Mouse (Mus musculus) embryo, embryonic 10.5 days (tissue): Measurements from ENCODE around the gene Fntb.
"Not testable (repeated sequence)": the region's sequence is repeated elsewhere in the genome, so short reads cannot be mapped to it uniquely, and the experiment has no call there.

Source experiments
- DNase-seq: peaks from one replicate; pipeline ENCODE4 v3.0.0-alpha.2; 2015; ENCODE audit warnings: low spot score

Fntb gene

DNA sequence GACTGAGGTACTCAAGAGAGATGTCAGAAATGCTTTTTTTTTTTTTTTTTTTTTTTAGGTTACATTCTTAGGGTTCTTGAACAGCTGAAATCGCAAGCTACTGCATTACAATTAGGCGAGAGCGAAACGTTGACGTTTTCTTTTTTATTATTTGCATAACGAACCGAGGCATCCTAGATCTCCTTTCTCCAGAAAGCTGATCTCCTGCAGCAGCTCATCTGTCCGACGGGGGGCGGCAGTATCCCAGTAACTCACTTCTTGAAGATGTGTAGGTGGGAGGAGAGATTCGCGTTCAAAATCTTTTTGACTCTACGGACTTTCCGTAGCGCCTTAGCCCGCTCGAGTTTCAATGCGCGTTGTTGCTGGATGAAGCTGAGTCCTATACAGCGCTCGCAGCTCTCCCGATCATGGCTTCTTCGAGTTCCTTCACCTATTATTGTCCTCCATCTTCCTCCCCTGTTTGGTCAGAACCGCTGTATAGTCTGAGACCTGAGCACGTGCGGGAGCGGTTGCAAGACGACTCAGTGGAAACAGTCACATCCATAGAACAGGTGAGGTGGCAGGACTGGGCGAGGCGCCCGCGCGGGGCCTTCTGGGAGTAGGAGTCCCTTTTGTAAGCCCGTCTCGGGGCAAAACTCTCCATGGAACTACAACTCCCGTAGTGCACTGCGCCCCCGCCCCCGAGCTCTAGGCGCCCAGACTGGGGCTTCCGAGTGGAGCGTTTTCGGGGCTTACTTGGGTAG is 71.9 kb downstream of the Fntb start:
- peak; percentile 98 for DNase-seq

DNA sequence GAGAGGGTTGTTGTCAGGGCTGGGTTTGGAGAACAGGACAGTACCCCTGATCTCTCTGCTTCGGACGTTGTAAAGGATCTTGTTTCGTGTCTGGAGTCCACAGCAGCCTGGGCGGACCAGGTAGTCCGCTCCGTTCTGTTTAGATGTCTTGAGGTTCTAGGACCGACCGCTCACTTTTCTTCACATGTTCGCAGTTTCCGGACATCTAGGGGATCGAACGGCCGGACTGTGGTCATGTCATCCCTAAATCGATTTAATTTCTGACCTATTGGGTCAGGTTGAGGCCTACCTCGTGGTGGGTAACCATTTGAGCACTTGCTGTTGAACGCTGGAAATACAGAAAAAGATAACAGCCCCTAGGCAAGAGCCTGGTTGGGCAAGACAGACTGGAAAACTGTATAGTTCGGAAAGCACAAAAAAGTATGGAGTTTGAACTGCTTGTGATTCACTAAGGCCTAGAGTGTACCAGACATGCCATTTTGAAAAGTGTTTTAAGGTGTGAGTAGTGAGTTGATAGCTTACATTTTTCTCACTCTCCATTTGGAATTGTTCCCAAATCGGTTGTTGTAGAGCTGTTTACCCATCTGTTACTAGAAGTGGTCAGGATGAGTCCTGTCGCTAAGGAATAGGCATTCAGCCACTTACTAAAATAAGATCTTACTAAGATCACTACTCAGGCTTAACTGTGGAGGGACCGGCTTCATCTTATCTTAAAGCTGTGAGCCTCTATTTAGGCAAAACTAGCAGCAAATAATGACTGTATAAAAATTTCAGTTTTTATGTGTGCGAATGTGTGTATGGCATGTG is 72.7 kb downstream of the Fntb start:
- DNase-seq: no peak

DNA sequence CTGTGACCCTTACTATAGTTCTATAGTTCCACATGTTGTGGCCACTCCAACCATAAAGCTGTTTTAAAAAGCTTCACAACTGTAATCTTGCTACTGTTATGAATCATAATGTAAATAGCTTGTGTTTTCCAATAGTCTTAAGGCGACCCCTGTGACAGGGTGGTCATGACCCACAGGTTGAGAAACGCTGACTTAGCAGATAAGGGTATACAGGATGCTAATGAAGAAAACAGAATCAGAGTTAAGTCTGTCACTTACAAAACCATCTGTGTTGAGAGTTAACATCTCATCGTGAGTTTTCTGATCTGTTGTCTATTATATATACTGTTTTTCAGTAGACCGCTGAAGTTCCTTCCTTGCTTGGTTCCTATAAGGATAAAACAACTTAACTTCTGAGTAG is 73.9 kb downstream of the Fntb start:
- no peak for DNase-seq

DNA sequence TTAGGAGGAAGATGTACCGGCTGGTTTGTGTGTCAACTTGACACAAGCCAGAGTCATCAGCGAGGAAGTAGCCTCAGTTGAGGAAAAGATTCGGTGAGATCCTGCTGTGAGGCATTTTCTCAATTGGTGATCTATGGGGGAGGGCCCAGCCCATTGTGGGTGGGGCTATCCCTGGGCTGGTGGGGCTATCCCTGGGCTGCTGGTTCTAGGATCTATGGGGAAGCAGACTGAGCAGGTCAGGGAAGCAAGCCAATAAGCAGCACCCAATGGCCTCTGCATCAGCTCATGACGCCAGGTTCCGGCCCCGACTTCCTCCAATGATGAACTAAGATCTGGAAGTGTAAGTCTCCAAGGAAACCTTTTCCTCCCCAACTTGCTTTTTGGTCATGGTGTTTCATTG is 74.7 kb downstream of the Fntb start:
- no peak for DNase-seq

DNA sequence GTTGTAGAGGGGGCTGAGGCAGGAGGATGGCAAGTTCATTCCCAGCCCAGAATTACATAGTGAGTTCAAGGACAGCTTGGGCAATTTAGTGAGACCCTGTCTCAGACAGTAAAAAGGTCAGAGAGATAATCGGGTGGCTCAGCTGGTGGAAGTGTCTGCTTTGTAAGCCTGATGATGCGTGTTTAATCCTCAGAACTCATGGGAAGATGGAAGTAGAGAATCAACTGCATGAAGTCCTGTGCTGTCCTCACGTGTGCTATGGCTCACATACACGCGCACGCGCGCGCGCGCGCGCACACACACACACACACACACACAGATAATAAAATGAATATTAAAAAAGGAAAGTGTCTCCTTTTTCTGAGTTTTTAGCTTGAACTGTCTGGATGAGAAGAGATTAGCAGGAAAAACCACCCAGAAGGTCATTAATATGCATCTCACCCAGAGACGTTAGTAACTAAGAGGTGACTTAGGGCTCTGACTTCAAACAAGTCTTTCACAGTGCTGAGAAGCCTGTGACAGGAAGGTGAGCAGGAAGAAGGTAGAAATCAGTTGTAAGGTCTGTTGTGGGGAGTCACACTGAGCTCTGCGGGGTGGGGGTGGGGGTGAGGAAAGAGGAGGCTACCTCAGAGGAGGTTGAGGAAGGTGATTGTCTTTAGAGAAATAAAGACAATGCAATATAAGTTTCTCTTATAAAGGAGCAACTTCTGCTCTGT is 79.1 kb downstream of the Fntb start:
- DNase-seq: no peak

DNA sequence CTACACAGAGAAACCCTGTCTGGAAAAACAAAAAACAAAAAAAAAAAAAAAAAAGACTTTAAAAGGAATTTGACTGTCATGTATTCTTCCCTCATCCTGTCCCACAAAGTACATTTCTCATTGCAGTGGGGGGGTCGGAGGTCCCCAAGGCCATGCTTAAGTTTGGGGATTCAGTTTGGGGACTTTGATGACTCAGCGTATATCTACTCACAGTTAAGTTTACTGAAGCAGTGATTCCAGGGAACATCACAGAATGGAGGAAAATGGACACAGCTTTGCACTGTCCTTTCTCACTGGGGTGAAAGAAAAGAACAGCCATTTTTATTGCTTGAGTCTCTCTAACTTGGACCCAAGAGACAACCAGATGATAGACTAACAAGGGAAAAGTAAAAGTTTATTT is 87.0 kb downstream of the Fntb start:
- no peak for DNase-seq

DNA sequence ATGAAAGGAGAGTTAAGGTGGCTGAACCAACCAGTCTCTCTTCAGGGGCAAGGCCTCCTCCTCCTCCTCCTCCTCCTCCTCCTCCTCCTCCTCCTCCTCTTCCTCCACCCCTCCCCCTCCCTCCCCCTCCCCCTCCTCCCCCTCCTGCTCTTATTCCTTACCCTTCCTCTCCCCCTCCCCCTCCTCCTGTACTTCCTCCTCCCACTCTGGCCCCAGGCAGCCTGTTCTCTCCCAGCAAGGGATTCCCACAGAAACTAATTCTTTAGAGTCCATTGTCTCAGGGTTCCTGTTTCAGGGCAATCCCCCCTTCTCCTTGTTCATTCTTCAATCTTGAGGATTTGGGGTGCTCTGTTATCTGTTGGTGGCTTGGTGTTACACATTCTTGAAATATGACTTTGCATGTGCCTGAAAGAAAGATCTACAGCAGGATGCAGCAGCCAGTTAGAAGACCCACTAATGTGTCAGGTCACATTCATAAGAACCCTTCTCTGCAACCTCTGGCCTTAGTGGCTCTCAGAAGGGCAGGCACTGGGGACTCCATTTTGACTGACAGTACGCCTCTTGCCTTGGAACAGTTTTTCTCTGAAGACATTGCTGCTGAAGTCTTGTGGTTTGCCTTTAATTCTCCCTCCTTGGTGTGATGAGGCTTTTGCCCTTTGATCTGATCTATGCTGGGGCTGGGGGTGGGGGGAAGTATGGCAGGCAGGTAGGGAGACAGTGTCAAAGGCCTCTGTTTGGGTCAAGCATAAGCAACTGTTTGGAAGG is 88.2 kb downstream of the Fntb start:
- DNase-seq: peak; percentile 33

DNA sequence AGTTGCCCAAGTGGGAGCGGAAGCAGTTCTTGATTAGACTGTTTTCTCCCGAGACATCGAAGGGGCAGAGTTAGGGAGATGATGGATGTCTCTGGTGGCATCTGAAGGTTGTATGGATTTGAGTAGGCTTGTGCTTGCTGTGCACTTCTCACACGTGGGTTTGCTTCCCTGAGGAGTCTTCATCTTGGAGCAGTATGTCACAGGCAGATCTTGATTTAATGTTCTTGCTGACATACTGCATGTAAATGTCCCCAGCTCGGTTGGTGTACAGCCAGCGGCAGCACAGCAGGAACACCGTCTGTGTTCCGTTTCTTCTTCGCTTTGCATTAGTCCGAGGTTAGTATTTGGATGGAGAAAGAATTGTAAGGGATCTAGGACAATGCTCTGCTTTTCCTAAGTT is 91.7 kb downstream of the Fntb start:
- no peak for DNase-seq

DNA sequence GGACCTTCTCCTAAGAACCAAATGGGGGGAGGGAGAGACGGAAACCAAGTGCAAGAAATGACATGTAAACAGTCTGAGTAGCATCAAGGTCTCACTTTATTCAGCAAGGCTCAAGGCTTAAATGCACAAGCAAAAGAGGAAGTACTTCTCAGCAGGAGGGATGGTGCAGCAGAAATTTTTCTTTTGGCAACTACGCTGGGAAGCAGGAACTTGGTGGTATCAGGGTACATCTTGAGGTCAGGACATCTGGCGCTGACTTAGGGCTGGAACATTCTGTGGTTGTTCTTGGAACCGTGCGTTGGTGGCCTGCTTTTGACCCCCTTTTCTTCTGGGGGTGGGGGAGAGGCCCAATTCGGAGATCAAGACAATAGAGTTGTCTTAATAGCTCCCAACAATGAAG is 93.4 kb downstream of the Fntb start:
- not testable (repeated sequence) for DNase-seq

DNA sequence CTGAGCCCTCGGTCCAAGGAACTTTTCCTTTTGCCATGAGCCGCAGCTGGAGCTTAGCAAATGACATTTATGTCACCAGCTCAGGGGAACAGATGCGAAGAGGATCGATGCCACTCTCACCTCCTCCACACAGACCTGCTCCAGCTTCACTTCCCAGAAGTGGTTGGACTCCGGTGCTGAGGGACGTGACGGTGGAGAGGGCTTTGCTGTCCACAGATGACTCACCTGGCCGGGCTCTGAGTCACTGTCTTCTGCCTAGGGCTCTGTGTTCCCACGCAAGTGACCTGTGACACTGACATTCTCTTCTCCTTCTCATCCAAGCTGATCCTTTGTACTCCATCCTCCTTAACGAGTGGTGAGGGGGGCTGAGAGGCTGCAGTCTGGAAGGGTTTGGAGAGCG is 98.3 kb downstream of the Fntb start:
- DNase-seq: no peak

DNA sequence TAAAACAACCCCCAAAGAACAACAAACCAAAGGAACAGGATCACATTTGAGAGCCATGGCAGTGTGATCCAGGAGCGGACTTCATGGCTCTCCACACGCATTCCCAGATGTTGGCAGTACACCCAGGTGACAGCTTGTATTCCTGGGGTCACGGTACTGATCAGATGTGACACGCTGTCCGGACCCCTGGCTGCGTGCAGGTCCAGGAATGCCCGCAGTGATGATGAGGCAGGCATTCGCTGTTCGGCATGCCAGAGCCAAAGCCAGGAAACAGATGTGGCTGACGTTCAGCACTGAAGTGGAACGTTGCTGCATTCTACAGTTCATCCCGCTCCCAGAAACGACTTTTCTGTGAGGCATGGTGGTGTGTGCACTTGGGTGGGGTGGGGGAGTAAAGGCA is 99.9 kb downstream of the Fntb start:
- DNase-seq: peak; percentile 27

DNA sequence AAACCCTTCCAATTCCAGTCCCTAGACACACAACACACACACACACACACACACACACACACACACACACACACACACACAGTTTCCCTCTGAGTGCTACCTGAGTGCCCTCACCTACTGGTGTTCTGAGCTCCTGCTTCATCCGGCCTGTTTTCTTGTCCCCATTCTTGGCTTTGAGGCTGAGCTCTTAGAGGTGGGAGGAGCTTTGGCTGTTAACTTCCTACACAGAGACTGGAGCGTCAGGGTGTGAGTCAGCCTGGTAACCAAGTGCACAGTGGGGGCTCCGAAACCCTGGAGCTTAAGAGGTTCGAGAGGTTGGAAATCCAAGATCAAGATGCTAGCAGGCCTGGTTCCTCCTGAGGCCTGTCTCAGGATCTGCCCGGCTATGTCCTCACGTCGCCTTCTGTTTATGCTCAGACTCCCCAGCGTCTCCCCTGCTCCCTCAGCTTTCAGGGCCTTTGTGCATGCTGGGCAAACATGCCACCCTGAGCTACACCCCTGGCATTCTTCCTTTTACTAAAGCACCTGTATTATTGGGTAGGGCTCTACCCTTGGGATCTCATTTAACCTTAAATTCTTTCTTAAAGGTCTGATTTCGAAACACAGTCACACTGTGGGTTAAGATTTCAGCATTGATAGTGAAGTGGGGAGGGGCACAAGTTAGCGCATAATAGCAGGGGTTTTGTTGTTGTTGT is 102.3 kb downstream of the Fntb start:
- no peak for DNase-seq

DNA sequence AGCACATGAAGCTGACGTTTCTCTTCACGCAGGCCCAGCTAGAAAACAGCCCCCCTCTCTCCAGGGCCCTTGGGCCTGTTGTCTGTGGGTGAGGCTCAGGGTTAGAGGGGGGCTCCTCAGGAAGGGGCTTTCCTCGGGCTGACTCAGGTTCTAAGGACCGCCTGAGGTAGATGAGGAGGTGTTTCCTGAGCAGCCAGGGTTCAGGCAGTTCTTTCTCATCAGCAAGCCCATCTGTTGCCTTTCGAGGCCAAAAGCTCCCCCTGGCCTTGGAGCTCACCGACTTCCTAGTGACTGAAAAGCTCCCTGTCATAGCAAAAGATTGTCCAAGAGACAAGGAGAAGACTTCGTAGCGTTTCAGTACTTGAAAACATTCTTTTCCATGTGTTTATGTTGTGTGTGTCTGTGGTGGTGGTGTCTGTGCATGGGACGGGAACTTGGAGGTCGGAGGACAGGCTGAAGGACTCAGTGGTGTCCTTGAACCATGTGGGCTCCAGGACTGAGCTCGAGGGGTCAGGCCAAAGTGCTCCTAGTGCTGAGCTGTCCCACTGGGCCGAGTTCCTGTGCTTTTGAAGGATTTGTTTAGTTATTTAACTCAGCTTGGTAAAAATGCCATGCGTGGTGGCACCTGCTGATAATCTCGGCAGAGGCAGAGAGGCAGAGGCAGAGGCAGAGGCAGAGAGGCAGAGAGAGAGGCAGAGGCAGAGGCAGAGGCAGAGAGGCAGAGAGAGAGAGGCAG is 103.2 kb downstream of the Fntb start:
- no peak for DNase-seq

DNA sequence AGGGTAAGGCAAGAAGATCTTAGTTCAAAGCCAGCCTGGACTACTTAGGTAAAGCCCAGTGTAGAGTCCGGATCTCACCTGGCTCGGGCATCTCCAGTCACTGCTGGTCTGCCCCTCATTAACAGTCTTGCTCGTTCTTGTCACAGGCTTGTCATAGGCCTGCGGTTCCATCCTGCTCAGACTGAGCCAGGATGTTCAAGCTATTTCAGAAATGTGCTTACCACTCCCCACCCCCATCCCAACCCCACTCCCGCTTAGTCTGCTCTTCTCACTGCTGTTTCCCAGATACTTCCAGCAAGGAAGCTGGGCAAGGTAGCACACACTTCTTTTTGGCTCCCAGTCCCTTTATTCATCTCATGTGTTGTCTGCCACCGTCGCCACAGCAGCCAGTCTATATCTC is 104.2 kb downstream of the Fntb start:
- no peak for DNase-seq

DNA sequence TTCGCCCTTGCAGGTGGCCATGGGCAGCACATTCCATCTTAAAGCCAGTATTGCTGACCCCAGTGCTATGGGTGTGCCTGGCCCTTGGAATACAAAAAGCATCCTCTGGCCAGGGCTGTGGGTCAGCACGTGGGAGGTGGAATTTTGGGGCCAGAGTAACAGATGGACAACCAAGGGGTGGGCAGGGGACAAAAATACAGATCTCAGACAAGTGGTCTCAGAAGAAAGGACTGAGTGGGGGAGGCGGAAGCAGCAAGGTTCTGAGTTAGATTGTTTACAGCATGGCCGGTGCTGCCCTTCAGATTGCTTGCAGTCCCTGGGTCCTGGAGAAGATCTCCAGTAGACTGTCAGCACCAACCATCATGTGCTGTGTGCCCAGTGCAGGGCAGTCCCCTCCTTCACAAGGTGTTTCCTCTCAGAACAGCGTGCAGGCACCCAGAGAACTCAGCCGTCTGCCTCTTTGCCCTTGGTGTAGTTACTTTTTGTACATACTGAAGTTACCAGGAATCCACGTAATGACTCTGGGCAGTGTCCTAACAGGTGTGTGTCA is 107.5 kb downstream of the Fntb start:
- DNase-seq: no peak

DNA sequence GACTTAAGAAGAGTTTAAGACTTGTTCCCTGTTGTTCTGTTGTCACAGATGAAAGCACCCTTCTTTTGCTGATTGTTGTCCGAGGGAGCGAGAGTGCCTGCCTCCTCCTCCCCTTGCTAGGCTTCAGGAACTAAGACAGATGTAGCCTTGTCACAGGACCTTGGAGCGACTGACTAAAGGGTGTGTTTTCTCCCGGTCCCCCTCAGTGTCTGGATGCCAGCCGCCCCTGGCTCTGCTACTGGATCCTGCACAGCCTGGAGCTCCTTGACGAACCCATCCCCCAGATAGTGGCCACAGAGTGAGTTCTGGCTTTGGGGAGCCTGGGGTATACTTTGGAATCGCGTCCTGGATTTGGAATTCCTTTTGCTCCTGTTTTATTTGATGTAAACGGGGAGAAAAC is 109.4 kb downstream of the Fntb start:
- no peak for DNase-seq

DNA sequence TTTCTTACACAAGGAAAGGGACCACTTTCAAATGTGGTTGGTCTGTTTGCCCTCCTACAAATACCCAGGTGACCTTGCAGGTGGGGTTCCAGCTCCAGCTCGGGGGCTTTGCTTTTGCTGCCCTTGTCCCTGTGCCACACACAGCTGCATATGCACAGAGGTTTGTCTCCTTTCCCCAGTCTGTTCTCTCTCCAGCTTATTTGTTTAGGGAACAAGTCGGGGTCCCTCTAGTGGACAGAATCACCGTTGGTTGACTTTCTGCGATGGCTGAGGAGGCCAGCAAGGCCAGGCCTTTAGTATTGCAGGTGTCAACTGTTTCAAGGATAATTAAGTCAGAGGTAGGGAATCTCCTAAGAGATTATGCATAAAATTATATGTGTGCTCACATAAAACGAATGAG is 113.9 kb downstream of the Fntb start:
- peak; percentile 81 for DNase-seq

DNA sequence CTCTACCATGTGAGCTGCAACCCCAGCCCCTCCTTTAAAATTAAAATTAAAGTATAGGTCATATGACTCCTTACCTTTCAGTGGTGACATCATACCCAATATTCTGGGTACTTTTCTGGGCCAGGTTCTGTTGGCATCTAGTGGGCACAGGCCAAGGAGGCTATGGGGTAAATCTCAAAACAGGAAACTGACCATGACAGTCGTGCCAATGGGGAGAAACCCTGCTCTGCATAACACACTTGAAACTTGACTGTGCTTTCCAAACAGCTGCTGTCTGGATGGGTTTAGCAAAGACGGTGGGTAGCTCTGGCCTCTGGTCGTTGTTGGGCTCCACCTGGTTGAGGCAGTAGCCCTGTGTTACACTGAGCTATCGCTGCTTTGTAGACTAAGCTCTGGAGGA is 114.7 kb downstream of the Fntb start:
- no peak for DNase-seq

DNA sequence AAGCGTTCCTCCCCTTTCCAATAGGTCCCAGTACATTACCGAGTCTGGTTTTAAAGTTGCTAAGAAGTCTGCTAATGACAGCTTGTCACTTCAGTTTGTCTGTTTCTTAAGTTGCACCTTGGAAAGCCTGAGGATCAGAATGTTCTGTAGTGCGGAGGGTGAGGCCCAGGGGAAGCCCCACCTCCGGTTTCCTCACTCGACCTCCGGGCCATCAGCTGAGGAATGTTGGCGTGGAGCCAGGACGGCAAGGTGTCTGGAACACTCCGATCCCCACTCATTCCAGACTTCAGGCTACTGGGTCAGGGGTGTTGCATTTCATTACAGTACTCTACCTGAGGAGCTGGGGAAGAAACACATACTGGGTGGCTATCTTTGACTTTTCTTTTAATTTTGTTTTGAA is 118.4 kb downstream of the Fntb start:
- DNase-seq: no peak

DNA sequence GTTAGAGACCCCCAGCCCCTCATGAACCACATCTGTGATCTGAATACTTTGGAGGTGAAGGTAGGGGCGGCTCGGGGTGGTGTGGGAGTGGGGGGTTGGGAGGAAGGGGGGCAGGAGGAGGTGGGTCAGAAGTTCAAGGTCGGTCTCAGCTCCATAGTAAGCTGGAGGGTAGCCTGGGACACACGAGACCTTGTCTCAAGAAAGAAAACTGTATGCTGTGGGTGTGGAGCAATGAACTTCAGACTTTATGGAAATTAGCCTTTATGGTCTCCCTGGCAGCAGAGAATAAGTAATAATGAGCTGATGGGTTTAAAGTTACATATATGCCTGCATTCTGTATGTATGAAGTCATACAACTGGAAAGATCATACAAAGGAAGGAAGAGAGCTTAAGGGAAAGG is 119.7 kb downstream of the Fntb start:
- DNase-seq: no peak

DNA sequence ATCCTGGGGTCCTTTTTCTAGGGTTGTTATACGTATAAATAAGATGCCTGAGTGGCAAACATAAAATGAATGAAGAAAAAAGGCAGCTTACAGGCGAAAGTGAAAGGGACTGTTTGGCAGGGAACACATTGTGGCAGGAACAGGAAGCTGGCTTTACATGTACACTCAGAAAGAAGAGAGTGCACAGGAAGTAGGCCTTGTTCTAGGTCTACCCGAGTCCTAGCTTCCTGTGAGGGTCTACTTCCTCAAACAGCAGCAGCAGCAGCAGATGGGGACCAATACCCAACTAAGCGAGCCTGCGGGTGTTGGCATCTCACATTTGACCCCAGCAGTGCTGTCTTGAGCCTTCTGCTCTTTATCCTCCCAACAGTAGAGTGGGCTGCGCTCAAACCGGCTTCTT is 121.4 kb downstream of the Fntb start:
- DNase-seq: no peak
